Mouse (Mus musculus) thymus, adult 2 months (tissue): Measurements from ENCODE around the gene Efnb3.

ENCODE experiments used
- CTCF ChIP-seq: fragments of 200-500 bp; IDR thresholded peaks from 2 replicates; pipeline ENCODE4 v1.5.1; 2012; ENCODE audit warnings: mild to moderate bottlenecking, control low read depth, low read length, moderate library complexity, borderline replicate concordance; ENCODE audit not compliant: control insufficient read depth, poor library complexity, insufficient read depth; ENCODE audit errors: extremely low read depth
- POLR2A ChIP-seq: fragments of 200-500 bp; IDR thresholded peaks from 2 replicates; pipeline ENCODE4 v1.6.1; 2012; ENCODE audit warnings: mild to moderate bottlenecking, low read length, control low read depth, moderate library complexity; ENCODE audit not compliant: control insufficient read depth, poor library complexity, insufficient read depth; ENCODE audit errors: extremely low read depth

DNA sequence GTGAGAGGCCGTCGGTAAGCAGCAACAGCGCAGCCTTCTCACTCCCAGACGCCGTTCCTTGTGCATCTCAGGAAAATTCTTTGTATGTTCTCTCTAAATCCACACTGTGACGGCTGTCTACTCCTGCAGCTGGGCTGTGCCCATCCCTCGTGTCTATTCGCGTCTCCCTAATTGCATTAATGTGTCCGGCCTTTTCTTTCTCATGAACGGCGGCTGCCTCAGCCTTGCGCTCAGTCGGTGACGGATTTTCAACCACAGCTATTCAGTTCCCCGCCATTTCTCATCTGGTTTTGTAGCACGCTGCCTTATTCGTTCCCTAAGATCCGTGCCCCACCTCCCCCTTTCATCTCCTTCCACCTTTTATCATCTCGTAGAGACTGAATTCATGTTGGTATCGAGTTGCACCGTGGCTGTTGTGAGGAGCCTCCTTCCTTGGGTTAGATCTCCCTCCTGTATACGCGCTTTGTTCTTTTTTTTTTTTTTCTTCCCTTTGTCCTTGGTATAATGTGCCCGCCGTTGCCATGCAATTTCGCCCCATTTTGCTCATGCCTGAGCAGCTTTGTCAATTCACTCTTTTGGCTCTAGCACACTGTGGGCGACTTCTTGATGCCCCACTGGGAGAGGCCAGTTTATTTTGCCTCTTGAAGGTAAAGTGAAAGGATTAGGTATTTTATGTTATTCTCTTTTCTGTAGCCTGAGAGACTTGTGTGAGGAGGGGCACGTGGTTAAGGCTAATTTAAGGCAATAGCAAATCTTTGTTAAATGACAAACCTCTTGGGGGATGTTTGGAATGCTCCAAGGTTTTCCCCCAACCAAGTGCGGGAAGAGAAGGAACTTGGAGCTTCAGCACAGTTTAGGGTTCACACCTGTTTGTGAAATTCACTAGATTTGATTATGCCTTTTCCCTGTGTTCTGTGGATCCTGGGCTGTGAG lies 32.6 kb downstream of the Efnb3 start:
- no peak for TF ChIP-seq POLR2A
- TF ChIP-seq CTCF, result no peak
